Mouse (Mus musculus) spleen, adult 2 months (tissue): ENCODE measurements around the gene Tuba3a.

ENCODE experiments used
- CTCF ChIP-seq: fragments of 200-500 bp; IDR thresholded peaks from 2 replicates; pipeline ENCODE4 v1.5.1; 2011; ENCODE audit warnings: mild to moderate bottlenecking, inconsistent platforms; ENCODE audit not compliant: insufficient read depth, insufficient read length, insufficient replicate concordance; ENCODE audit errors: extremely low read depth
- POLR2A ChIP-seq: fragments of 200-500 bp; IDR thresholded peaks from 2 replicates; pipeline ENCODE4 v1.6.1; 2011; ENCODE audit warnings: low read depth, low read length, inconsistent platforms

DNA sequence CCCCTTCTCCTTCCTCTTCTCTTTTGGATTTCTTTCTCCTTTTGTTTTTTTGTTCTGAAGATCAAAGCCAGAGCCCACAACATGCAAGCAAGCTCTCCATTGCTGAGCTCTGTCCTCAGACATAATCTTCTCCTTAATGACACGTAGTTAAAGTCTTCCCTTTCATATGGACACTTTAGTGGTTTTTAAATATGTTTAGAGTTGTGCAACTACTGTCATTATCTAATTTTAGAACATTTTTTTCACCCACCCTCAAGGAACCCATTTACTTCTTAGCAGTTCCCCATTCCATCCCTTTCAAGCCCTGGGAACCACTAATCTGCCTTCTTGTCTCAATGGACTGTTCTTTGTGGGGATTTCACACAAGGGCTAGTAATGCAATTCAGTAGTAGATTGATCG, 48.5 kb upstream of the Tuba3a start:
- TF ChIP-seq CTCF (no peak), POLR2A (no peak)
